Mouse (Mus musculus) spleen, adult 2 months (tissue): ENCODE measurements around the gene Lrcol1. TPM values are rescaled to one million over a fixed set of nuclear protein-coding genes. Genes with fewer than 3 reads are reported as not detected.

ENCODE experiments used
- DNase-seq, 2 experiments: peaks; one replicate each; pipeline versions ENCODE4 v3.0.0 to v3.0.0-alpha.2; 2012 to 2021; ENCODE audit warnings: low spot score in 2 of 2, low read depth in 1 of 2
- H3K27ac ChIP-seq: fragments of 200-500 bp; 2 replicates; pipeline ENCODE4 v1.5.1; 2012; ENCODE audit warnings: low read length, inconsistent platforms; ENCODE audit not compliant: insufficient read depth
- H3K27me3 ChIP-seq: fragments of 200-500 bp; 2 replicates; pipeline ENCODE4 v1.6.1; 2012; ENCODE audit warnings: mild to moderate bottlenecking, moderate library complexity, low read length, inconsistent platforms; ENCODE audit not compliant: control insufficient read depth, insufficient read depth
- H3K36me3 ChIP-seq: fragments of 200-500 bp; 2 replicates; pipeline ENCODE4 v1.6.1; 2012; ENCODE audit warnings: mild to moderate bottlenecking, low read length, inconsistent platforms; ENCODE audit not compliant: control insufficient read depth, insufficient read depth
- H3K4me1 ChIP-seq: fragments of 200-500 bp; 2 replicates; pipeline ENCODE4 v1.6.1; 2011; ENCODE audit warnings: inconsistent platforms; ENCODE audit not compliant: control insufficient read depth, insufficient read depth, insufficient read length
- H3K4me3 ChIP-seq: fragments of 200-500 bp; 2 replicates; pipeline ENCODE4 v1.5.1; 2011; ENCODE audit warnings: mild to moderate bottlenecking, inconsistent platforms; ENCODE audit not compliant: insufficient read depth, insufficient read length; ENCODE audit errors: extremely low read depth
- CTCF ChIP-seq: fragments of 200-500 bp; IDR thresholded peaks from 2 replicates; pipeline ENCODE4 v1.5.1; 2011; ENCODE audit warnings: mild to moderate bottlenecking, inconsistent platforms; ENCODE audit not compliant: insufficient read depth, insufficient read length, insufficient replicate concordance; ENCODE audit errors: extremely low read depth
- POLR2A ChIP-seq: fragments of 200-500 bp; IDR thresholded peaks from 2 replicates; pipeline ENCODE4 v1.6.1; 2011; ENCODE audit warnings: low read depth, low read length, inconsistent platforms
- WGBS: fragments of 180-500 bp; shearing (Covaris S2); methylation state at CpG from one replicate; pipeline ENCODE4 v1.1.7; 2018; 5-methylcytosine and 5-hydroxymethylcytosine counted together
- polyA plus RNA-seq: library from polyadenylated mRNA; depleted of rRNA; stranded (reverse); fragments of >200 nt; gene quantifications from 2 replicates; pipeline ENCODE4 v1.2.3, GENCODE M21; 2012; rRNA removed

Lrcol1 gene
- polyA plus RNA-seq, result not detected in 2 replicates

- 74% methylated on average over 4 of the region's 4 CpGs for WGBS
- H3K27ac ChIP-seq, result no peak within 1 kb of the TSS
- no peaks in the 10 kb centered on the region; the same call in 1 of the 2 replicates for H3K4me1 ChIP-seq
- no peaks in the 10 kb centered on the region for H3K36me3 ChIP-seq
- TF ChIP-seq POLR2A (no peak), CTCF (no peak)
- H3K4me3 ChIP-seq, result no peak within 1 kb of the TSS
- no peak for DNase-seq
- H3K27me3 ChIP-seq, result peaks cover 8% of the 10 kb centered on the region; the same call in 1 of the 2 replicates
Measured at GRCm38 (mm10) chr5:110344524-110344923, at the start of gene Lrcol1. Gene Lrcol1, plus strand, starts transcription at chr5:110344730.

- Histone ChIP-seq H3K27me3 (no peaks in the 10 kb centered on the region), H3K4me1 (no peaks in the 10 kb centered on the region), H3K4me3 (no peak overlapping the region), H3K36me3 (no peaks in the 10 kb centered on the region; the same call in 1 of the 2 replicates), H3K27ac (no peak overlapping the region)
- WGBS, result 91% methylated on average over 1 of the region's 1 CpGs
- no peak for DNase-seq
- no peak for TF ChIP-seq POLR2A
Measured at GRCm38 (mm10) chr5:110296637-110297036, 47.9 kb upstream of the Lrcol1 start.

- Histone ChIP-seq H3K36me3 (peaks cover 2% of the 10 kb centered on the region; the same call in 1 of the 2 replicates), H3K27me3 (no peaks in the 10 kb centered on the region), H3K4me1 (no peaks in the 10 kb centered on the region), H3K27ac (no peak overlapping the region), H3K4me3 (no peak overlapping the region)
- whole genome bisulfite sequencing, result 73% methylated on average over 2 of the region's 2 CpGs
- TF ChIP-seq CTCF, result no peak
- TF ChIP-seq POLR2A, result no peak
- no peak for DNase-seq
Measured at GRCm38 (mm10) chr5:110300591-110300990, 43.9 kb upstream of the Lrcol1 start.

- H3K27me3 ChIP-seq, result no peaks in the 10 kb centered on the region
- no peak overlapping the region for H3K27ac ChIP-seq
- H3K36me3 ChIP-seq, result peaks cover 8% of the 10 kb centered on the region; the same call in 1 of the 2 replicates
- H3K4me3 ChIP-seq, result no peak overlapping the region
- 96% methylated on average over 7 of the region's 7 CpGs for WGBS
- H3K4me1 ChIP-seq, result no peaks in the 10 kb centered on the region
- no peak for DNase-seq
- TF ChIP-seq CTCF (no peak), POLR2A (no peak)
Measured at GRCm38 (mm10) chr5:110308861-110309260, 35.7 kb upstream of the Lrcol1 start.

- 95% methylated on average over 3 of the region's 3 CpGs for WGBS
- no peak for DNase-seq
Measured at GRCm38 (mm10) chr5:110313127-110313526, 31.4 kb upstream of the Lrcol1 start.

GRCm38 (mm10) chr5:110330508-110330907, 14.0 kb upstream of the Lrcol1 start:
- Histone ChIP-seq H3K27ac (no peak overlapping the region), H3K36me3 (peaks cover 2% of the 10 kb centered on the region; the same call in 1 of the 2 replicates), H3K4me3 (no peak overlapping the region), H3K4me1 (no peaks in the 10 kb centered on the region), H3K27me3 (no peaks in the 10 kb centered on the region)
- TF ChIP-seq POLR2A (no peak), CTCF (no peak)
- no peak for DNase-seq
- WGBS, result 58% methylated on average over 3 of the region's 3 CpGs

More at GRCm38 (mm10) chr5:110313127-110313526, 31.4 kb upstream of the Lrcol1 start:
- H3K27me3 ChIP-seq, result no peaks in the 10 kb centered on the region
- TF ChIP-seq POLR2A, result no peak
- no peak for TF ChIP-seq CTCF
- H3K36me3 ChIP-seq, result peaks cover 5% of the 10 kb centered on the region; the same call in 1 of the 2 replicates
- H3K27ac ChIP-seq, result no peak overlapping the region
- no peak overlapping the region for H3K4me3 ChIP-seq
- H3K4me1 ChIP-seq, result no peaks in the 10 kb centered on the region

- Histone ChIP-seq H3K4me3 (no peak overlapping the region), H3K27ac (no peak overlapping the region), H3K36me3 (no peaks in the 10 kb centered on the region), H3K4me1 (no peaks in the 10 kb centered on the region; the same call in 1 of the 2 replicates), H3K27me3 (peaks cover 7% of the 10 kb centered on the region; the same call in 1 of the 2 replicates)
- TF ChIP-seq CTCF, result no peak
- no peak for TF ChIP-seq POLR2A
- DNase-seq, result no peak
- WGBS, result 90% methylated on average over 2 of the region's 2 CpGs
Measured at GRCm38 (mm10) chr5:110338792-110339191, 5.7 kb upstream of the Lrcol1 start.
